Mouse (Mus musculus) kidney, embryonic 14.5 days (tissue): Measurements from ENCODE around the gene Tbc1d15. TPM values are rescaled to one million over a fixed set of nuclear protein-coding genes. Genes with fewer than 3 reads are reported as not detected.

ENCODE experiments used
- ATAC-seq: fragments of 200-750 bp; cut with Nextera tagmentation; 2 replicates; pipeline ENCODE4 v1.8.0; 2017; ENCODE audit warnings: moderate number of reproducible peaks, mild to moderate bottlenecking, moderate TSS enrichment, moderate library complexity; ENCODE audit not compliant: low FRiP score, low TSS enrichment
- H3K27ac ChIP-seq: fragments of 300-500 bp; sonication (generic); 2 replicates; pipeline ENCODE4 v1.5.1; 2014; ENCODE audit warnings: low read depth, mild to moderate bottlenecking, low read length, moderate library complexity, mixed read lengths
- H3K27me3 ChIP-seq: fragments of 300-500 bp; sonication (generic); 2 replicates; pipeline ENCODE4 v1.6.1; 2014; ENCODE audit warnings: mild to moderate bottlenecking, low read length; ENCODE audit not compliant: control insufficient read depth, insufficient read depth
- H3K36me3 ChIP-seq: fragments of 300-500 bp; sonication (generic); 2 replicates; pipeline ENCODE4 v1.6.1; 2014; ENCODE audit warnings: low read length, mixed read lengths; ENCODE audit not compliant: control insufficient read depth, insufficient read depth
- H3K4me1 ChIP-seq: fragments of 300-500 bp; sonication (generic); 2 replicates; pipeline ENCODE4 v1.6.1; 2014; ENCODE audit warnings: low read length, mixed read lengths; ENCODE audit not compliant: control insufficient read depth, insufficient read depth
- H3K4me2 ChIP-seq: fragments of 300-500 bp; sonication (generic); replicated peaks from 2 replicates; pipeline ENCODE4 v1.6.1; 2014; ENCODE audit warnings: low read depth, mild to moderate bottlenecking, low read length
- H3K4me3 ChIP-seq: fragments of 300-500 bp; sonication (generic); 2 replicates; pipeline ENCODE4 v1.5.1; 2014; ENCODE audit warnings: mild to moderate bottlenecking, low read length
- H3K9ac ChIP-seq: fragments of 300-500 bp; sonication (generic); 2 replicates; pipeline ENCODE4 v1.6.1; 2014; ENCODE audit warnings: low read depth, mild to moderate bottlenecking, low read length, moderate library complexity
- H3K9me3 ChIP-seq: fragments of 300-500 bp; sonication (generic); 2 replicates; pipeline ENCODE4 v1.6.1; 2016; ENCODE audit warnings: low read length; ENCODE audit not compliant: control insufficient read depth
- WGBS: fragments of 180-500 bp; shearing (Covaris S2); extraction: QIAGEN DNeasy Blood & Tissue Kit; methylation state at CpG from one replicate; pipeline ENCODE4 v1.1.7; 2014; 5-methylcytosine and 5-hydroxymethylcytosine counted together
- polyA plus RNA-seq: library from polyadenylated mRNA; unstranded; fragments of >200 nt; fragmentation: Nextera tagmentation; extraction: Ambion mirVana; gene quantifications from 2 replicates; pipeline ENCODE4 v1.2.1, GENCODE M21; 2014

Tbc1d15 gene
- polyA plus RNA-seq, 1 experiment from 2014 or later, result 67.5 TPM

DNA sequence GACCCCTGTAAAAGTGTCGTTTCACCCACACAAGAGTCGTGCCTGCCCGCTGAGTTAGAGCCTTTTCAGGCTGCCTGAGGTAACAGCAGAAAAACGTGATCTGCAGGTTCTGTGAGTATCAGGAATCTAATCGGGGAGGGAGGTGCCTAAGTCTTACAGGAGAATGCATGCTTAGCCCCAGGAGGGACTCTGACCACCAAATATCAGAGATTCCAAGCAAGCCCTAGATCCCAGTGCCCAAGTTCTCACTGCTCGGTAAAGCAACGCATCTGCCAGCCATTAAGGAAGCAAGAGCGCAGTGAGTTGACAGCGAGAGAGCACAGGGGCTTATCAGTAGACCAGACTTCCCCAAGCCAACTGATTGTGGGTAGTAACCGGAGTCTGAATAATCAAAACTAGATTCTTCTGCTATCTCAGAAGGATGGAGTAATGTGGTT, 1.1 kb upstream of the Tbc1d15 start:
- no peak for ATAC-seq
- WGBS, result 13% methylated on average over 10 of the region's 10 CpGs
- Histone ChIP-seq H3K36me3 (no peaks in the 10 kb centered on the region), H3K4me1 (peaks cover 13% of the 10 kb centered on the region; the same call in 1 of the 2 replicates), H3K4me2 (peak overlapping the region; percentile 43), H3K9ac (peak overlapping the region; percentile 53; the same call in 1 of the 2 replicates), H3K27me3 (no peaks in the 10 kb centered on the region), H3K27ac (peak overlapping the region; percentile 69; the same call in 1 of the 2 replicates), H3K9me3 (no peaks in the 10 kb centered on the region), H3K4me3 (peak overlapping the region; percentile 93)

DNA sequence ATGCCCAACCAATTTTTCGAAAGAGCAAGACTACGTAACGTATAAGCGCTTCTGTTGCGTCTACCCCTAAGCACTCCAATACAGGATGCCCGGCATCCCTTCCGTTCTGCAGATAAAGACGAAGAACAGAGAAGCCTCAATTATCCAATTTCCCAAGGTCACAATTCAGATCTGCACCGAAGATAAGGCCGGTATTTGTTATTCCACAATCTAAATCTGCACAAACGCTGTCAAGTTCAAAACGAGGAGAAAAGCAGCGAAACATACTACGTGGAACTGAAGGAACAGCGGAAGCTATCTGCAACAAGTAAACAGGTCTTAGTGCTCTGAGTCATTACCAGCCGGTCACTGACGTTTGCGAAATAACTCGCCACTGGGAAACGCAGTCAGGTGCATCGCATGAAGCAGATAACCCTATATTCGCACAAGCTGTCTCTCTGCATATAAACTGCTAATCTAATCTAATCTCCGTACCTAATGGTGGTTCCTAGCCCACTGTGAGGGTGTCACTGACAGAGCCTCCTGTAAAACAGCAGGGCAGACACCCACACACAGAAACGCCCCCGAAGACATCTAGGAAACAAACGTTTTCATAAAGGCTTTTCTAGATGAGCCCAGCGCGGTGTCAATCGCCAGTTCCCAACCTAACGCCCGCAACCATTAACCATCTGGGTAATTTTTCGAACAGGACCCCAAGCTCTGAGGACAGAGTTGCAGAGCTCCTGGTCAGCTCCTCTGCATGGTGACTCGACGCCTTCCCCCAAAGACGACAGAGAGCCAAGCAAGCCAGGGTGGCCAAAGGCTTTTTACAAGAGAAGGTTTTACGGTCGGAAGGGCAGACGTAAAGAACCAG, 806 bp downstream of the Tbc1d15 start:
- peak overlapping the region; percentile 87 for H3K9ac ChIP-seq
- peak overlapping the region; percentile 93 for H3K4me3 ChIP-seq
- H3K36me3 ChIP-seq, result no peaks in the 10 kb centered on the region
- no peak; the same call in 1 of the 2 replicates for ATAC-seq
- WGBS, result 32% methylated on average over 30 of the region's 38 CpGs
- H3K4me1 ChIP-seq, result peaks cover 13% of the 10 kb centered on the region; the same call in 1 of the 2 replicates
- H3K4me2 ChIP-seq, result peak overlapping the region; percentile 68
- no peaks in the 10 kb centered on the region for H3K9me3 ChIP-seq
- no peak overlapping the region for H3K27ac ChIP-seq
- no peaks in the 10 kb centered on the region for H3K27me3 ChIP-seq

GRCm38 (mm10) chr10:115248041-115248440, 3.2 kb downstream of the Tbc1d15 start:
- WGBS, result 25% methylated on average over 7 of the region's 7 CpGs
- Histone ChIP-seq H3K36me3 (no peaks in the 10 kb centered on the region), H3K4me3 (no peak overlapping the region), H3K4me2 (0 out of 2 replicates have a peak overlapping the region, but pooled peaks have one; percentile 8), H3K4me1 (peaks cover 13% of the 10 kb centered on the region; the same call in 1 of the 2 replicates), H3K9me3 (no peaks in the 10 kb centered on the region), H3K27ac (no peak overlapping the region), H3K27me3 (no peaks in the 10 kb centered on the region), H3K9ac (no peak overlapping the region)
- ATAC-seq, result no peak

- H3K27ac ChIP-seq, result no peak overlapping the region
- ATAC-seq, result no peak
- WGBS, result 90% methylated on average over 2 of the region's 2 CpGs
- H3K4me3 ChIP-seq, result no peak overlapping the region
- H3K9ac ChIP-seq, result no peak overlapping the region
- H3K9me3 ChIP-seq, result no peaks in the 10 kb centered on the region
- H3K36me3 ChIP-seq, result no peaks in the 10 kb centered on the region
- peaks cover 13% of the 10 kb centered on the region; the same call in 1 of the 2 replicates for H3K4me1 ChIP-seq
- no peak overlapping the region for H3K4me2 ChIP-seq
- no peaks in the 10 kb centered on the region for H3K27me3 ChIP-seq
These were observed 5.8 kb downstream of the Tbc1d15 start for GRCm38 (mm10) chr10:115245488-115245887.

DNA sequence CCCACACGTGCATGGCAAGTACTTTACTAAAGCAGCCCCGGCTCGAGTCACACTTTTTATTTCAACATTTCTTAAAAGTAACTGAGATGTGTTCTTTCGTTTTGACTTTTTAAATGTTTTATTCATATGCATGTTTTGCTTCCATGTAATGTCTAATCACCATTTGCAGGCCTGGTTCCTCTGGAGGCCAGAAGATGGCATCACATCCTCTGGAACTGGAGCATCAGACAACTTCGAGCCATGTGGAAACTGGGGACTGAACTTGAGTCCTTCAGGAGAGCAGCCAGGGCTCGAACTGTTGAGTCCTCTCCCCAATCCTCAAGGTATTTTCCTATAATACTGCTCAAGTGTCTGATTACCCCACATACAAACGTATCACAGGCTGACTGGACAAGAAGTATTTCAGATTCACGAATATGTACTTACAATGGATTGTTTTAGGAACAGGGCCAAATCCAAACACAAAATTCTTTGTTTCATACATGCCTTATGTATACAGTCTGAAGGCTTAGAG, 10.1 kb downstream of the Tbc1d15 start:
- Histone ChIP-seq H3K36me3 (peaks cover 33% of the 10 kb centered on the region), H3K9ac (no peak overlapping the region), H3K4me3 (no peak overlapping the region), H3K27ac (no peak overlapping the region), H3K4me2 (no peak overlapping the region), H3K4me1 (no peaks in the 10 kb centered on the region), H3K9me3 (no peaks in the 10 kb centered on the region), H3K27me3 (no peaks in the 10 kb centered on the region)
- ATAC-seq, result no peak
- whole genome bisulfite sequencing, result 78% methylated on average over 8 of the region's 8 CpGs

DNA sequence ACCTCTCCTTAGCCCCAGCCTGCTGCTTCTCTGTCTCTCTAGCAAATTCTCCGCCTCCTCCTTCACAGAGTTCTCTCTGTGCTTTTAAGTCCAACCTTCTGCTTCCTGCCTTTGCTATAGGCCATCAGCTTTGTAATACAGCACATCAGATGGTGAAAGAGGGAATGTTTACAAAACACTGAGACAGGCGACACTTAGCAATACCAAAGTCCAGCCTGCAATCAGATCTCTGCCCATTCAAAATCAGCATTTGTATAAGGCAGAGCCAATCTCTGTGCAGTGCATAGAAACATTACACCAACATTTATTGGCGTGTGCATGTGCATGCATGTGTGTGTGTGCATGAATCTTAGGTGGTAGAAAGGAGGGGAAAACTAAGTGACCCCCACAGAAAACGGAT, 13.3 kb downstream of the Tbc1d15 start:
- no peak overlapping the region for H3K4me3 ChIP-seq
- H3K27me3 ChIP-seq, result no peaks in the 10 kb centered on the region
- no peak for ATAC-seq
- no peak overlapping the region for H3K9ac ChIP-seq
- H3K27ac ChIP-seq, result no peak overlapping the region
- no peaks in the 10 kb centered on the region for H3K4me1 ChIP-seq
- no peaks in the 10 kb centered on the region for H3K9me3 ChIP-seq
- 85% methylated on average over 4 of the region's 4 CpGs for WGBS
- H3K36me3 ChIP-seq, result peaks cover 37% of the 10 kb centered on the region
- no peak overlapping the region for H3K4me2 ChIP-seq

GRCm38 (mm10) chr10:115236733-115237132, 14.5 kb downstream of the Tbc1d15 start:
- Histone ChIP-seq H3K9ac (no peak overlapping the region), H3K27me3 (no peaks in the 10 kb centered on the region), H3K9me3 (no peaks in the 10 kb centered on the region), H3K4me1 (no peaks in the 10 kb centered on the region), H3K4me2 (no peak overlapping the region), H3K4me3 (no peak overlapping the region), H3K27ac (no peak overlapping the region), H3K36me3 (peaks cover 39% of the 10 kb centered on the region)
- 81% methylated on average over 4 of the region's 4 CpGs for WGBS
- ATAC-seq, result no peak

DNA sequence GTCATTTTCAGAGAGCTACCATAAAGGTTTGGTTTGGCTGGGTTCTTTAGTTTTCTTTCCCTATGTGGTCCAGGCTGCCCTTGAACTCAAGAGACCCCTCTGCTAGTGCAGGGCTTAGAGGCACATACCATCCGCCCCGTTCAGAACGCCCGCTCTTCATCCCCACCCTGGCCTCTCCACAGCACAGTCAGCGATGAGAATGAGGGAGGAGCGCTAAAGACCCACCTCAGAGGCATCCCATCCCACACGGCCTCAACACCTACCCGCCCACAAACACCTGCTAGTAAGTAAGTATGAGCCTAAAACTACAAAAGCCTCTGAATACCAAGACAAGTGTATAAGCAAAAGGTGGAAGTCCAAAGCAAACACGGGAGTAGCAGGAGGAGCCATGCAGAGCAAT, 15.8 kb downstream of the Tbc1d15 start:
- Histone ChIP-seq H3K36me3 (peaks cover 39% of the 10 kb centered on the region), H3K9ac (no peak overlapping the region), H3K9me3 (no peaks in the 10 kb centered on the region), H3K27me3 (no peaks in the 10 kb centered on the region), H3K4me2 (no peak overlapping the region), H3K4me3 (no peak overlapping the region), H3K27ac (no peak overlapping the region), H3K4me1 (no peaks in the 10 kb centered on the region)
- no peak for ATAC-seq
- 95% methylated on average over 9 of the region's 9 CpGs for WGBS

DNA sequence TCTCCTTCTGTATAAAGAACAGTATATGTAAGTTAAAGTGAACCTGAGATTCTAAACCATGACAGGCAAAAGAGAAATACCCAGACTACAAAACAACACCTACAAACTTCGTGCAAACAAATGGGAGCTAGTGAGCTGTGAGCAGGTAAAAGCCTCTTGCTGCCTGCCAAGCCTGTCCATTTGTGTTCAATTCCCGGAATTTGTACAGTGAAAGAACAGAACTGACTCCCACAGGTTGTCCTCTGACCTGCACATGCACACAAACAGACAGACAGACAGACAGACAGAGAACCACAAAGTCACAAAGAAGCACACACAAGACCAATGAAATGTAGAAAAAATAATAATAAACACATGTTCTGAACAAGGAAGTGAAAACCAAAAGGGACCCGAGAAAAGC, 17.5 kb downstream of the Tbc1d15 start:
- Histone ChIP-seq H3K27me3 (no peaks in the 10 kb centered on the region), H3K4me2 (no peak overlapping the region), H3K9me3 (no peaks in the 10 kb centered on the region), H3K36me3 (peaks cover 30% of the 10 kb centered on the region), H3K4me1 (no peaks in the 10 kb centered on the region), H3K27ac (no peak overlapping the region), H3K4me3 (no peak overlapping the region), H3K9ac (no peak overlapping the region)
- 89% methylated on average over 3 of the region's 3 CpGs for WGBS
- ATAC-seq, result no peak
